Mouse (Mus musculus): ENCODE data around the gene Sh2b1.

Gene Sh2b1

DNA sequence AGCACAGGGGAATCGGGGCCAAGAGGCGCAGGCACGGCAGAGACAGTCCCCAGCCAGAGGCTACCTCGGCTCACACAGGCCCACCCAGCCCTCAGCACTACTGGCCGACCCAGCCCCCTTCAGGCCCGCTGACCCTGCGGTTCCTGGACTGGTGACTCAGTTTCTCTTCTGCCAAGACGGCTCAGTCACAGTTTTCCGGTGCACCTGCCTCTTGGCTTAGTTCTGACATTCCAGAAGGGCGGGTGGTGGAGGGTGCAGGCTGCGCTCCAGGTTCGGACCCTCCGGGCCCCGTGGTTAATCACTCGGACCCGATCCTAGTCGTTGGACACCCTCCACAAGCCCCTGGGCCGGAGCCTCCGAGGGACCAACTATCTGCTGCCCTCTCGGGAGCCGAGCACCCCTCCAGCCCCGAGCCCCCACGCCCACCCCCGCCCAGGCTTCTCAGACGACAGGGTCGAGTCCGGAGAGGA, 703 bp downstream of the Sh2b1 start:
- no peak for DNase-seq (ENCODE audit: low spot score in 2 of 2)

- no peak for DNase-seq (ENCODE audit: low spot score in 2 of 2)
Measured at GRCm38 (mm10) chr7:126473470-126474086, 1.6 kb downstream of the Sh2b1 start.

- no peak for DNase-seq (ENCODE audit: low spot score in 2 of 2)
Measured at GRCm38 (mm10) chr7:126472713-126473112, 2.5 kb downstream of the Sh2b1 start.

DNA sequence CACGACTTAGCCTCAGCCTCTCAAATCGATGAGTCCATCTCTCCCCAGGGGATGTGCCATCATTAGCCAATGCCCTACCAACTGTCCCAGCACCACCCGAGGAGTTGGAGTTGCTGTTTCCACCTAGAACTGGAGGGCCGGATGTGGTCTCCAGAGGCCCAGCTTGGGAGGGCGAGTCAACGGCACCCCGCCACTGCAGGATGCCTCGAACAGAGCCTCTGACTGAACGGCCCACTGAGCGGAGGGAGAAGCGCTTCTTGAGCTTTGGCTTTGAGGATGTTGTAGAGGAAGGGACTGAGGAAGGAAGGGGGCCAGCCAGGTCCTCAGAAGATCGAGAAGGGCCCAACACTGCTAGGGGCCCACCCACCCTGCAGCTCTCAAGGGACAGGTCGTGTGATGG, 2.9 kb downstream of the Sh2b1 start:
- DNase-seq (ENCODE audit: low spot score in 2 of 2) = no peak

DNA sequence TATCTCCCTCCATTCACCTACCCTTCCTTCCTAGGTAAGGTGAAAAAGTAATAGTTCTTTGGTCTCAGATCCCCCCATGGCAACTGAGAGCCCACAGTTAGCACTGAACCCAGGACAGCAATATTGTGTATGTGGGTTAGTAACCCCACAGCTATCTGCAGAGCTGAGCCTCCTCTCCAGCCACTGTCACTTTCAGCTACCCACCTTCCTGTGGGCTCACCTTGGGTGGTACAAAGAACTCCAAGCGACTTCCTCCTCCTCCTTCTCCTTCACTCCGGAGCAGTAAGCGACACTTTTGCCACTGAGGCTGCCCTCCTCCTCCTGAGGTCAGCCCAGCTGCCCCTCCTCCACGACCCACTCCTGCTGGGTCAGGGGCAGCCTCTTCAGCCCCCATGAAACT, 3.4 kb downstream of the Sh2b1 start:
- no peak for DNase-seq (ENCODE audit: low spot score in 2 of 2)

DNA sequence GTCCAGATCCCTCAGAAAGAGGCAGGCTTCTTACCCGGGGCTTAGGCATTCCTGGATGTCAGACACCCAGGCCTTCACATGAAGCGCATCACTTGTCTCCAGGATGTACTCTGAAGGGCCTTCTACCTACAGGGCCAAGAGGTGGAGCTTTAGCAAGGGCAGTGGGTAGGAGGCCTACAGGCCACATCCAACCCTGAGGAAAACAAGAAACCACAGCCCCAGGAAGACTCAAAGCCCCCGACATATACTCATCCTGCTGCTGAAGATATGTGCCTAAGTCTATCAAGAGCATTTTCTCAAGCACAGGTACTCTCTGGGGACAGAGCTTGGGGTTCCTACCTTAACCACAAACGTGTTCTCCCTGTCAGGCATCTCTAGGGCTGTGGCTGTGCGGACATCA, 3.9 kb downstream of the Sh2b1 start:
- DNase-seq (ENCODE audit: low spot score in 2 of 2) = no peak

- no peak for DNase-seq (ENCODE audit: low spot score in 2 of 2)
Measured at GRCm38 (mm10) chr7:126470077-126470476, 5.1 kb downstream of the Sh2b1 start.

DNA sequence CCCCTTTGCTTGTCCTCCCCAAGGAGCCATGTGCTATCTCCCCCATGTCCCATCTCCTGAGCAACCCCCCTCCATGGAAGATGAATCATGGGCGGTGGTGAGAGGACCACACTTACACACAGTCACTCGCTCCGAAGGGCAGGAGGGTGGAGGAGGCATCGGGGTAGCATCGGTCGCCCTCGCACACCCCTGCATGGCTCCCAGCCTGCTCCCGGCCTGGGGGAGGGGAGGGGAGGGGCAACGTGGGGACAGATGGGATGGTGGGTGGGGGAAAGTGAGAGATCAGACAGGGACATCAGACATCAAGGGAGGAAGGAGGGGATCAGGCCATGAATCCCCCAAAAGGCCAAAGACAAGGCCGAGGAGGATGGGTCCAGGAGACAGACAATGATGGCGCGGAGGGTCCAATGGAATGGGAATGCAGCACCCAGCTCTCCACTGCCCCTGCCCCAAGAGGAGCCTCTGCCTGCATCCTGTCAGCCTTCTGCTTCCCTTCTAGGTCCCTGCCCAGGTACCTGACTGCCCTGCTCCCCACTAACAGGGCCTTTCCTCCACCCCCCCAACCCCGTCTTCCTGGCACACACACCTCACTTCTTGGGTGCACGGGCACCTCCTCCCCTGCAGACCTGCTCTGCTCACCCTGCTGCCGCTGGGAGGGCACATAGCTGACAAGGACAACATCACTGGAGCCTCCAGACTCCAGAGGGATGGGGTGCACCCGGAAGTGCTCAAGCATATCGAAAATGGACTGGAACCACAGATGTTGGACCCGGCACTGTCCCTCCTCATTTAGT, 7.2 kb downstream of the Sh2b1 start:
- peak in 1 of 2 experiments; percentile 53 for DNase-seq (ENCODE audit: low spot score in 2 of 2)

DNA sequence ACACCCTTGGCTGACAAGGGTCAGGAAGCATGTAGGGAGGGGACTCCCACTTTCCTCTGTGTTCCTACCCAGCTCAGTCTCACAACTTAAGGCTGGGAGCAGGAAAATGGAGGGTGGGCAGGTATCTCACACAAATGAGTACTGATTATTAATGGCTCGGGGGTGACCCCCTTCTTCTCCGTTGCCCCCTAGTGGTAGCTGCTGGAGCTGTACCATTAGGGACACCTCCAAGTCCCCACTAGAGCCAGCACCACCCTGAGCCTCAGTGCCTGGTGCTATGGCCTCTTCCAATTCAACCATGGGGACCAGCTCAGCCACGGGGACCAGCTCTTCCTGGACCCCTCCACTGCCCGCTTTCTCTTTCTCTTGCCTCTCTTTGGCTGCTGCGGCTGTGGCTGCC, 8.0 kb downstream of the Sh2b1 start:
- no peak for DNase-seq (ENCODE audit: low spot score in 2 of 2)

GRCm38 (mm10) chr7:126466707-126467106, 8.5 kb downstream of the Sh2b1 start:
- DNase-seq (ENCODE audit: low spot score in 2 of 2) = no peak

DNA sequence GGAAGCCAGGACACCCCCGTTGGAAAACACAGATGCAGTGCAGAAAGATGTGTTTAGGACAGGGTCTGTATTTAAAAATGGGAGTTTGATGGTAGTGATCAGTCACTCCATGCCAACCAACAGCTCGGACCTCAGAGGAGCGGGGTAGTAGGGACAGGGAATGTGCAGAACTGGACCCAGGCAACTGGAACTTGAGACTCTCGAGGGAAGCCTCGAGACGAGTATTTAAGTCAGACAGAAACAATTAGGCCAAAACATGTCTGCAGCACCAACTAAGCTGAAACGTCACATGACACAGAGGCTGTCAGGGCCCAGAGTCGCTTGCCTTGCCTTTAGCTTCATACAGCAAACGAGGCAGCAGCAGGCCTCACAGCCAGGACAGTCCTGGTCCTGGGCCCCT, 9.1 kb downstream of the Sh2b1 start:
- no peak for DNase-seq (ENCODE audit: low spot score in 2 of 2)

DNA sequence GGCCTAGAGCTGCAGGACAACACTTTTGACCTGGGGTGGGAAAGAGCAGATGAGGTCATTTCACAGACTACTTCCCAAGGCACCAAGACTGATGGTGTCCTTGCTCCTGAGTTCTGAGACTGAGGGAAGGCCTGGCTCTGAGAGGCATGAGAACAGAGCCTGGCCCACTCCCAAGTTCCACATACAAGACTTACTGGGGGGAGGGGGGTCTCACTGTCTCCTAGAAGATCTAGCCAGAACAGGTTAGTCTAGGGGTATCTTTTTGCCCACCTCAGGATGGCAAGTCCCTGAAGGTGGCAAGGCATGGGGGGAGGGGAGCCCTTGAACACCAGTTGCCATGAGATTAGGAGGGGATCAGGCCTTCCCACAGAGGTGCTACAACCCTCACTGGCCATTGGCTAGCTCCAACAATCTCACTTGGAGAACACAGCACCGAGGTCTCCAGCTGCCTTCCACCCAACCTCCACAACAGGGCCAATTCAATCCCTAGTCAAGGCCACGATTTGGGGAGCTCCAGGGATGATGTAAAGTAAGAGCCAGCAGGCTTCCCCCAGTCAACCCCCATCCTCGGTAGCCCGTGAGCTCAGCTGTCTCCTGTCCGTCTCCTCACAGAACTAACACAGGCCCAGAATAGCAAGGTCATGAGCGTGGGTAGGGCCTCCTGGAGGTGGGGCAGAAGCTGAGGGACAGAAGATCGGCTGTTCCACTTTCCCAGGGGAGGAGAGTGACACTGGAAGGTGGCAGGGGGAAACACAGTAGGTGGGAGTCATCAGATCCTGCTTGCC, 9.8 kb downstream of the Sh2b1 start:
- DNase-seq (ENCODE audit: low spot score in 2 of 2) = no peak

DNA sequence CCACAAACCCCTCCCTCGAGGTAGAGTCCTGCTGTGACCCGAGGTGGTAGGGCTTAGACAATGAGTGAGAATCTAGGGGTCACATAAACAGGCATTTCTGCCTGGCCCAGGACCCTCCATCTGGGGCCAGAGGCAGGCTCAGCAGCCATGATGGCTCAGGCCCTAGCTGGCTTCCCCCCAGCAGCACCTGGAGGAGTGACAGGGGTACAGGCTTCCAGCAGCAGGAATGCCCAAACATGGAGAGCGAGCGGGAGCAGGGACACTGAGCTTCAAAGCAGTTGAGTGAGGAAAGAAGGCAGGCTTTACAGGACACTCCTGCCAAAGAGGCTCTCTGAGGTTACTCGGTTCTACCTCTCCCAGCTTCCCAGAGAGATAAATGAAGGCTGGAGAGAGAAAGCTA, 10.4 kb downstream of the Sh2b1 start:
- no peak for DNase-seq (ENCODE audit: low spot score in 2 of 2)

DNA sequence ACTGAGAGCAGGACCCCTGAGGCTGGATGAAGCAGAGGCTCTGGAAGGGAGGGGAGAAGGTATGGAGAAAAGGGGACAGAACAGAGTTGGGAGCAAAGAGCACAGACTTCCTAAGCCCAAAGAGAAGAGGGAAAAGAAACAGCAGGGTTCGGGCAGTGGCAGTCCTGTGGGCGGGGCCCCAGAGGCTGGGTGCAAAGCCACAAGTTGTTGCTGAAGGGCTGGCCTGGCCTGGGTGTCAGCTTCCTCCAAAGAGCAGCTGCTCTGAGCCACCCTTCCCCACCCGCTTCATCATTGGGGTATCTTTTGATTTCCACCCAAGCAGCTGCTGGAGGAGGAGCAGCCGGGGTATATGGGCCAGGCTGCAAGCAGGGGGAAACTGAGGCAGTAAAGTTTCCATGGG, 11.1 kb downstream of the Sh2b1 start:
- no peak for DNase-seq (ENCODE audit: low spot score in 2 of 2)

GRCm38 (mm10) chr7:126463547-126463946, 11.7 kb downstream of the Sh2b1 start:
- DNase-seq (ENCODE audit: low spot score in 2 of 2) = no peak

GRCm38 (mm10) chr7:126463004-126463403, 12.2 kb downstream of the Sh2b1 start, which contains the start of gene Atp2a1:
TSS of gene Atp2a1 (minus strand) at chr7:126463108.
- no peak for DNase-seq (ENCODE audit: low spot score in 2 of 2)

DNA sequence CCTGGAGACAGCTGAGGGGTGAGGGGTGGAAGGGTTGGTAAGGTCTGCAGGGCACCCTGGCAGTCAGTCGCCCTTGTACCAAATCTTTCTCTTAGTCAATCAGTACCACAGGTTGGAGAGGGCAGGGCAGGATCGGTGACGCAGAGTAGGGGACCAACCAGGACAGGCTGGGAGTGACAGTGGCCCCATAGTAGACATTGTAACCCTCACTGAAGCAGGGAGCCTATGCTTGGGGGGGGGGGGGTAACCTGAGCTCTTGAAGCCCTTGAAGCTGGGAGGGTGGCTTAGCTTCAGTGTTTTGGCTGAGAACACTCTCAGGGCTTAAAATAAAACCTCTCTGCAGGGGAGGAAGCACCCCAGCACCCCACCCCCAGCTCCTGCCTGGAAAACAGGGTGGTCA, 13.6 kb downstream of the Sh2b1 start:
- DNase-seq (ENCODE audit: low spot score in 2 of 2) = no peak

- no peak for DNase-seq (ENCODE audit: low spot score in 2 of 2)
Measured at GRCm38 (mm10) chr7:126460623-126461399, 14.4 kb downstream of the Sh2b1 start.

GRCm38 (mm10) chr7:126458844-126459618, 16.2 kb downstream of the Sh2b1 start:
- DNase-seq (ENCODE audit: low spot score in 2 of 2) = no peak

DNA sequence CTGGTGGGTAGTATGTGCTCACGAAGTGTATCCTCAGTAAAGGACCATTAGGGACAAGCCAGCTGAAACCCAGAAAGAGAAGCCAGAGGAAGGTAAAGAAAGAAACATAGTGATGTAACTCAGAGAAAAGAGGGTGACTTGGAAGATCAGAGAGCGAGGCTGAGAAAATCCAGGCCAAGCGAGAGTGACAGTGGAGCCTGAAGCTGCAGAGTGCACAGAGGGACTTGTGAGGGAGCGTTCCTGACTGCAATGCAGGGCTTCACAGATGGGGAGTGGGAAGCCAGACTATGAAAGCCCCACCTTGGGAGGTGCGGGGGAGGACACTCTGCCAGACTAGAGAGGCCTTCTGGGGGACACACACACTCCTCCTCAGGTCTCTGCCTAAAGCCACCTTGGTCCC, 17.0 kb downstream of the Sh2b1 start:
- no peak for DNase-seq (ENCODE audit: low spot score in 2 of 2)
